Mouse (Mus musculus): ENCODE measurements around the gene Mtus2.

DNA sequence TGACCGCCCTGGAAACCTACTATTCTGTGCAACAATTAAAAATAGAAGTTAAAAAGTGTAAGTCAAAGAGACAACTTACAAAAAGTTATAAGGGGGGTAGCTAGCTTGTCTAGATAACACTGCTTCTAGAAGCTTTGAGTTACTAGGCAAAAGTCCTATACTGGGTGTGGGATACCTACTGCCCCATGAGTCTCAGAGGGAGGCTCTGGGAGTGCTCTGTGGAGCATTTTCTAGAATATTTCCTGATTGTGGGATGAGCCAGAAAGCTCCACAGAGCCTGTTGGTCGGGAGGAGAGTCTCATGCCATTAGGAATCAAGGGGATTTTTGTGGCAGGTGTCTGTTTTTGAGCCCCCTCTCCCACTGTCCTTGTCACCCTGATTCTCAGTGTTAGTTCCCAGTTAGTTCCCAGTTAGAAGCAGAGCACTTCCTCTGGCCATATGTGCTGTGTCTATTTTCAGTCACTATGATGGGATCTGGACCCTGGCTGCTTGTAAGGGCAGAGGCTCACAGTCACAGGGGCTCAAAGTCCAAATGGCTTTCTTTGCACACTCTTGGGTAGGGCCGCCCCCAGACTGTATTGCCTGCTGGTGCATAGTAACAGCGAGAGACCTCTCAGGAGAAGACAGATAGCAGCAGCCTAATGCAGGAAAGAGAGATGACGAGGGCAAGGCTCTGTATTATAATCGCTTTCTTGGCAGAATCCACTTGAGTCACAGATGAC lies 57.2 kb downstream of the Mtus2 start:
- TF ChIP-seq CTCF (IDR thresholded peaks at IDR 0.05; ENCODE audit: control insufficient read depth, insufficient read depth, low read length): no peak
- TF ChIP-seq POLR2A (IDR thresholded peaks at IDR 0.05; ENCODE audit: borderline replicate concordance, control insufficient read depth, low read depth, low read length): no peak
